Mouse (Mus musculus) left cerebral cortex, postnatal 36 days (tissue): ENCODE measurements around the gene Ch25h. TPM values are rescaled to one million over a fixed set of nuclear protein-coding genes. Genes with fewer than 3 reads are reported as not detected.

Experiments
- DNase-seq, 2 experiments: peaks; one replicate each; pipeline ENCODE4 v3.0.0; 2021 to 2022; ENCODE audit warnings: low spot score in 2 of 2, mixed read lengths in 1 of 2
- intact Hi-C: fragments of 180-260 bp; cut with DNase I; formaldehyde crosslinking; loops from one replicate; pipeline ENCODE4 v1.15.1; 2025
- total RNA-seq, 2 experiments: library from RNA; stranded (reverse); gene quantifications; 2 replicates each; pipeline ENCODE4 v1.2.3; 2021

Gene Ch25h
- total RNA-seq, 2 experiments from 2014 or later: 0.62 to 0.77 TPM

DNA sequence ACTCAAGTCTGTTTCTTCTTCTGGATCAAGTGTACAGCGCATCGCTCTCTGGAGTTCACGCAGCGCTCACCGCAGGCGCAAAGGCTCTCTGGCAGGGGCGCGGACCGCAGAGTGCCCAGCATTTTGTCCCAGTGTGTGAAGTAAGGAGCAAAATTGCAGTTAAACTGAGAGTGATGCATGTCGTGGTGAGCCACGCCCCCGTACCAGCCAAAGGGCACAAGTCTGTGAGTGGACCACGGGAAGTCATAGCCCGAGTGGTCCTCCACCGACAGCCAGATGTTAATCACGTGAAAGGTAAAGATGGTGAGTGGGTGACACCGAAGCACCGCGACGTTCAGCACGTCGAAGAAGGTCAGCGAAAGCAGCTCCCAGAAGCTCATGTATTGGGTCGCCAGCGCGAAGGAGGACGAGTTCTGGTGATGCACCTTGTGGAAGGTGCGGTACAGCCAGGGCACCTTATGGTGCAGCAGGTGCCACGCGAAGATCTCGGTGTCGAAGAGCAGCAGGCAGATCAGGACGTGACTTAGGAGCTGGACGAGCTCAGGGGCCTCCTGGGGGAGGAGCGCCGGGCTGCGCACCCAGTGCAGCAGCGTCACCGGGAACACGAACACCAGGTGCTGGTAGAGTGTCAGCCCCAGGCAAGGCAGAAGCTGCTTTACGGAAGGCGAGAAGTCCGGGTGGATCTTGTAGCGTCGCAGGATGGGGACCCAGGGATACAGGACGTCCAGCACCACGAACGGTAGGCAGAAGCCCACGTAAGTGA lies 555 bp downstream of the Ch25h start:
- intact Hi-C loops: no loop called here
- DNase-seq: peak; percentile 10 to 16

DNA sequence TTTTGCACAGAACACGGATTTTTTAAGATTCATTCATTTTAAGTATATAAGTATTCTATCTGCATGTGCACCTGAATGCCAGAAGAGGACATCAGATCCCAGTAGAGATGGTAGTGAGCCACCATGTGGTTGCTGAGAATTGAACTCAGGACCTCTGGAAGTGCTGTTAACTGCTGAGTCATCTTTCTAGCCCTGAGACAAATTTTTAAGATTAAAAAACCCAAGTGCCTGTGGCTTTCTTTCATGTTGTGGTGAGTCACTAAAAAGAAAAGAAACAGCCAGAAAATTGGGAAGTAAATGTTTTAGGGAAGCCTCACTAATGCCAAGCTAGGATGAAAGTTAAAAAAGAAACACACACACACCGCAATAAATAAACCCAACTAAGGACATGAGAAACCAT lies 3.3 kb downstream of the Ch25h start:
- intact Hi-C loops: no loop called here
- DNase-seq: no peak

DNA sequence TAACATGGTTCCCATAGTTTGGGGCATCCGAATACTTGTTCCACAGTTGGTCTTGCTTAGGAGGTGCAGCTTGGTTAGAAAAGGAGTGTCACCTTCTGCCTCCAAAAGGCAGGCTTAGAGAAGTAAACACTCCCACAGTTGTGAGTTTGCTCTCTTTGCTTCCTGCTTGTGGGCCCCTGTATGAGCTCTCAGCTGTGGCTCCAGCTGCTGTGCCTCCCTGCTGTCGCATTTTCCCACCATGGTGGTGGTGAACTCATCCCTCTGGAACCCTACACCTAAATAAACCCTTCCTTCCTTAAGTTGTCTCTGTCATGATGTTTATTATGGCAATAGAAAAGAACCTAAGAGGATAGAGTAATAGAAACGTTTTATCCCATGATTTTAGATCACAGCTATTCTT lies 6.2 kb downstream of the Ch25h start:
- DNase-seq: no peak
- intact Hi-C loops: no loop called here

DNA sequence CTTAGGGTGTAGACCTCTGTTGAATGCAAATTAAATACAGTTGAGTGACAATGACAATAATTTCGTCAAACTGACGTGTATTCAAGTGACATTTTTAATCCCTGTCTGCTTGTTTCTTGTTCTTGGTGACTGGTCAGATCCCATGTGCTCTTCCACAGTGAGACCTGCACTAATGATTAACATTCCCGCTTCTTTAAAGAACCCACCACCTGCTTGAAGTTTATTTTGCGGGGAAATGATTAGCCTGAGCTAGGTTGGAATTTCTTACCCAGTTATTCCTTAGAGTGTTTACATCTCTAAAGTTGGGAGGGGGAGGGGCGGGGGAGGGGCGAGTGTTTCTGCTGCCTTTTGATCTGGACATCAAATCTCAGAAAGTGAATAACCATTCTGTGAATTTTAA lies 6.7 kb downstream of the Ch25h start:
- intact Hi-C loops: no loop called here

DNA sequence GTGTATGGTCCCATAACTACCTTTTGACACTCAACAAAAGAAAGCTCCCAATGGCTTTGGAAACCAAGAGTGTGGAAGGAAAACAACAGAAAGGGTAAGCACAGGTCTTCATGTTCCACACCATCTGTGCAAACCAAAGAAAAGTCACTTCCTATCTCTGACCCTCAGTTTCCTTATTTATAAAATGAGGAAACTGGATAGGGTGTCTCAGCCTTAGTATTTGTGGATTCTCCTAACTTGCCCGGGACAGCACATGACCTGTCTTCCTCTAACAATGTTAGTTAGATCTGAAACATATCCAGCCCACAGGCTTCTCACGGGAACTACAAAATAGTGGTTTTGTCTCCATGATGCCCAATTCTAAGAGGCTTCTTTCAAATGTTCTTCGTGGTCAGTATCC lies 10.5 kb downstream of the Ch25h start:
- intact Hi-C loops: no loop called here
- DNase-seq: no peak

More for the DNA sequence above, 6.7 kb downstream of the Ch25h start:
- DNase-seq: no peak

DNA sequence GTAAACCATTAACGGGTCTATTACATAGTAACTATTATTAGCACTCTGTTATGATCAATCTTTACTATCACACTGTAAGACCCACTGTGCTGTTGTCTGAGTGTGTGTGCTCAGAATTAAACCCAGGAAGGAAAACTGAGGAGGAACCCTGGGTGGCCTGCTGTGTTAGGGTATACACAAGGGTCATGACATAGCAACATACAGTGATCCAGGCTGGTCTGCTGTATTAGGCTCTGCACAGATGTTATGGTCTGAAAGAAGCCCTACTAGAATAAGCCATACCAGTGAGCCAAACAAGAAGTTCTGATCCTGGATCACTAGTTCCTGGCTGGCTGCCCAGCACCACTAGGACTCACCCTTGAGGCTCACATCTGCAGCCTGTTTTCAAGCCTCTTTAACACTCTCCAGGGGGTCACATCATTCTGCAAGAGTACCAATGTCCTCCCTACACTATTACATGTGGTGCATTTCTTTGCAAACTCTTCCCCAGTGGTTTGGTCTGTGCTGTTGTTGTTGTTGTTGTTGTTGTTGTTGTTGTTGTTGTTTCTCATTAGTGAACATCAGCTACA lies 13.4 kb downstream of the Ch25h start:
- DNase-seq: no peak
- intact Hi-C loops: no loop called here

DNA sequence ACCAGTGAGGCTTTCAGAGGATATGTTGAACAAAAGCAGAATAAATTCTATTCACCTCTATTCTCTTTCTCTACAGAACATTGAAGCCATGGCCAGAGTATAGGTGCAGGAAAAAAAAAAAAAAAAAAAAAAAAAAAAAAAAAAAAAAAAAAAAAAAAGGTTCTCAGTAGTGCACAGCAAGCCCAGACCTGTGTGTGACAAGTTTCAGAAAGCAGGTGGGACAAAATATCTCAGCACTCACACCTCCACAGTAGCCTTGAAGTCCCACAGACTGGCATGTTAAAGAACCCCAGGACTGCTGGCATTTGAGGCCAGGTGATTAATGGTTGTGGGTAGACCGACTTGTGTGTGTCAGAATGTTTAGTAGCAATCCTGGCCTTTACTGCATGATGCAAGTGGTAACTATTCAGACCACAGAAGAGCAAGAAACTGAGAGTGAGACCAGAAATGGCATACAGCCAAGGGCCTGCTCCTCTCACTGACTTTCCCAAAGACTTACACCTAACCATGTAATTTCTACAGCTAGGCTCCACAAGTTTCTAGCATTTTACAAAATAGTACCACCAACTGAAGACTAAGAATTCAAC lies 24.1 kb downstream of the Ch25h start:
- DNase-seq: no peak
- intact Hi-C loops: no loop called here

DNA sequence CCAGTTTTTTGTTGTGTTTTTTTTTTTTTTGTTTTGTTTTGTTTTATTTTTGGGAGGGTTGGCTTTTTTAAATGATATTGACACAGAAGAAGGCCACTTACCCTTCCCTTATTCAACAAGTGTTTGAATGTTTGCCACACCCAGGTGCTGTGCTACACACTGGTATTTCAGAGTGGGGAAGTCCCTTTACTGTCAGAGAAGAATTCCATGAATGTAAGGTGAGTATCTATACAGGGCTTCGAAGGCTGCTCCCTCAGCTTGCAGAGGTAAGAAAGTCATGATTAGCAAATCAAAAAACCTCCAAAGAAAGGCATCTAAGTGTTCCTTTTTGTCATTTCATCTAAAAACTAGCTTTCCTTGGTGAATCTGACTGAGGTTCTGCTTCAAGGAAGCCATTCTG lies 26.1 kb downstream of the Ch25h start:
- intact Hi-C loops: no loop called here
- DNase-seq: no peak

DNA sequence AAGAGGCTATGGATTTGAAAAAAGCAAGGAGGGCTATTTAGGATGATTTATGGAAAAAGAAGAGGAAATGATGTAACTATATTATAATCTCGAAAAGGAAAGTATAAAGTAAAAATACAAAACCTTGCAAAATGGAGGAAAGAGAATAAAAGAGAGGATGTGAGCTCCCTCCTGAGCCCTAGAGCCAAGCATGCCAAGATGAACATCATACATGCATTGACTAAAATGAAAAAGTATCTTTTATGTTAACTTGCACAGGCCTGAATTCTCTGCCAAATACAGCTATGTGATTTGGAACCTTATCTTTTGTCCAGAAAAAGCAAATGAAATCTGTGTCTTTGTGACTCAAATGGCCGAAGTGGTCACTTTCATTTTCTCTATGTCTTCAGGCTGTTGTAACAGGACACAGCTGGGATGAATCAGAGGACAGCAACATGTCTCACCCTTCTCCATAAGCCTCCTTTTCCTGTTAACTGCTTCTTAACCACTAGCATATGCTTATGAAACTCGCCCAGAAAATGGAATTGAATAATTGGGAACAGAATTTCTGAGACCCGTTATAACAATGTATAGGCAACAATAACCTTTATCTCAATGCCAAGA lies 29.5 kb downstream of the Ch25h start:
- intact Hi-C loops: no loop called here
- no peak for DNase-seq

DNA sequence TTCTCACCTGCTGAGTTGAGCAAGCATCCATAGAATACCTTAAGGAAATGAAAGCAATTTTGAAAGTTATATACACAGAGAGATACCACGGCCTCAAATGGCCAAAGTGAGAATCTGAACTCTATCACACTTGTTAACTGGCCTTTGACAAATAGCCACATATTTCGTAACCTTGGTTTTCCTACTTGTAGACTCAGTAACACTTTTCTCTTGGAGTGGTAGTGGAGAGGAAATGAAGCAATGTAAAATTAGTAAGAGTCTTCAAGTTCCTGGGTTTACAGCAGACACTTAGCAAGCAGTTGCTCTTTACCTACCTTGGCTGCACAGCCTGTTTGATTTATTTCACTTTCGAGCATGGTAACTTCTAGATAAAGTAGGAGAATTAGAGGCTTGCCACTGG lies 30.2 kb downstream of the Ch25h start:
- DNase-seq: no peak
- intact Hi-C loops: no loop called here

DNA sequence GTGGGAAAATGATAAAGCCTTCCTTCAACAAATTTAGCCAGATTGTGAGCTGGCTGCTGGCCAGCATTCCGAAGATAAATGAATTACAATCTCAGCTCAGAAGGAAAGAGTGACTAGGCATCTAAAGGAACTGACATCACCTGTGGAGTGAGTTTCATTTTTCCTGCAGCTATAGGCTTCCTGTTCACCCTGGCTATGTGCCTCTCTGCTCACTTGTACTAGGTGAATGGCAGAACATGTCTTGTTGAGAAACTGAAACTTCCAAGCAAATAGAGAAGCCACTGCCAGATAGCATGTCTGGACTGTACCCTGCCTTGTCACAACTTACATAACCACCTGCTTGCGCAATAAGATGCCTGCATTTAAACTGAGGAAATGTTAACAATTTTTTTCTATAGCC lies 33.0 kb downstream of the Ch25h start:
- intact Hi-C loops: no loop called here
- DNase-seq: peak in 1 of 2 experiments; percentile 3

DNA sequence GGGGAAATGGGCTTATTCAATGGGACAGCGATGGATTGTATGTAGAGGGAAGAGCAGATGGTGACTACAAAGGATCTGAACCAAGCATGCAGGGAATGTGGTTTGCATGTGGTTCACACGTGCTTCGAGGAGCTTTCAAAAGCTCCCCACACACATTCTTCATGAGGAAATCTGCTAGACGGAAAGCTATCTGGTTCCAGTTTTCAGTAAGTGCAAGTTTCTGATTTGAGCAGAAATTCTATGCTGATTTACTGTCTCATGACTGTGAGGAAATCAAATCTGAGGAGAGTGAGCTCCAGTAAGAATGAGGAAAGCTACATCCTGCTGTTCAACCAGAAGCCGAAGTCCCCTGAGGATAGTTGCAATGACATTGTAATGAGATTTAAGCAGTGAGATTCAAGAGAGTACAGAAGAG lies 39.8 kb downstream of the Ch25h start:
- intact Hi-C loops: no loop called here

DNA sequence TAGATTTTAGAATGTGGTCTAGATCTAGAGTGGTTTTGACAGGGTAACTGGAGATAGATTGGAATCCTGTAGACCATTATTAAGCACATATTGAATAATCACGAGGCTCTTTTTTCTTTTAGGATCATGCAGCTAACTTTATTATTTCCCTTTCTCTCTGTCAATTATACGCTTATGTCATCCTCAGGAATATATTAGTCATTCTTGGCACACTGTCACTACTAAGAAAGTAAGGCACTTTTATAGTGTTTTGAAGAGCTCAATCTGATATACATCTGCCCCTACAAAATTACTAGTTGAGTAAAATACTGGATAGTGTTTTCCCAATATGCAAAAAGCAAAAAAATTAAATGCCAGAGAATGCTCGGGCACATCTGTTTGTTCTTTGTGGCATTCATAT lies 43.6 kb downstream of the Ch25h start:
- intact Hi-C loops: no loop called here
- no peak for DNase-seq

More for the DNA sequence above, 39.8 kb downstream of the Ch25h start:
- no peak for DNase-seq

DNA sequence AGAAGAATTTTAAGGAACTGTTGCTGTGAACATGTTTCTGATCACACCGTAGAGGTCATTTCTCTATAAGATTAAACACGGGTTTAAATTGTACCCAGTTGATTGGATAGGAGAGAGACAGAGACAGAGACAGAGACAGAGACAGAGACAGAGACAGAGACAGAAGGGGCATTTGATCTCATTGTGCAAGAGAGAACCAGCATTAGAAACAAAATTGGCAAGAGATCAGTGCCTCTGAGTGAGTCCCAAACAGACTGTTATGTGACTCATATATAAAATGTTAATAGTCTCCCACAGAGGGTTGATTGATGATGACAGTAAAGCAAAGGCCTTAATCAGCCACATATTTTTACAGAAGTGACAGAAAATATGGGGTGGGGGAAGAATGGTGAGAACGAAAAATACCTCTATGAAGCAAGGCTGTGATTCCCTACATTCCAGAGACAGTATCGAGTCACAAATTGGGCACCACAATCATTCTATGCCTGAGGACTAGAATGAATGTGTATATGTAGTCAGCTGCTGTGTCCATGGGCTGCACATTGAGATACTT lies 51.1 kb downstream of the Ch25h start:
- no peak for DNase-seq
- intact Hi-C loops: no loop called here

Other genes with a start within 250 kb of the Ch25h start
- 10 to 100 TPM; 18.2 to 18.9 TPM for gene Acta2, start 219.6 kb downstream of the Ch25h start, total RNA-seq
- 1 to 10 TPM; 1.6 to 1.7 TPM for gene Fas, start 184.5 kb downstream of the Ch25h start, total RNA-seq
- 10 to 100 TPM; 15.8 to 17.0 TPM for gene Lipa, start 52.3 kb upstream of the Ch25h start, total RNA-seq
- 1 to 10 TPM; 7.2 to 7.8 TPM for gene Ifit2, start 75.5 kb upstream of the Ch25h start, total RNA-seq
- gene Ifit3, start 108.4 kb upstream of the Ch25h start, total RNA-seq: 1 to 10 TPM; 4.0 to 4.5 TPM
- gene Ifit1bl1, start 126.8 kb upstream of the Ch25h start, total RNA-seq: 1 to 10 TPM; 1.7 to 1.8 TPM
- 1 to 10 TPM; 1.5 to 2.0 TPM for gene Ifit3b, start 132.8 kb upstream of the Ch25h start, total RNA-seq
- gene Ifit1bl2, start 165.6 kb upstream of the Ch25h start, total RNA-seq: under 1 TPM; 0.27 to 0.43 TPM
- 1 to 10 TPM in 1 of 2 experiments, under 1 TPM in 1; 0.72 to 1.3 TPM for gene Ifit1, start 165.7 kb upstream of the Ch25h start, total RNA-seq